Mouse (Mus musculus): Measurements from ENCODE around the gene Csrnp1.
"Not testable (repeated sequence)": the region's sequence is repeated elsewhere in the genome, so short reads cannot be mapped to it uniquely, and the experiment has no call there.

The Csrnp1 gene

GRCm38 (mm10) chr9:119984536-119985011 is at the start of gene Csrnp1:
Gene Csrnp1 (minus strand): TSS chr9:119984658.
- DNase-seq (ENCODE audit: low read depth, low spot score): no peak

DNA sequence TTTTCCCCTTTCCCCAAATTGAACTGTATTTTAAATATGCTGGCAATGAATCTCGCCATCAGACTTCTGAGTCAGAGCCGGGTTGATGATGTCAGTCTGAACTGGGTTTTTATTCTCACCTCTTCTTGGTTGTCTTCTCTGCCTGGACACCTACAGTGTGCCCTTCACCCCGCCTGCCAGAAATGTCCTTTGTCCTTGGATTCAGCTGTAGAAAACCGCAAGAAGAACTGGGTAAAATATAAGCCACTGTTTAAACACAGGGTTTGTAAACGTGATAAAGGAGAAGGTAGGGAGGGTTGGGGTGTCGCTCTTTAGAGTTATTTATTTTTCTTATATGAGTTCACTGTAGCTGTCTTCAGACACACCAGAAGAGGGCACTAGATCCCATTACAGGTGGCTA is 48.3 kb upstream of the Csrnp1 start:
- no peak for DNase-seq (ENCODE audit: low read depth, low spot score)

DNA sequence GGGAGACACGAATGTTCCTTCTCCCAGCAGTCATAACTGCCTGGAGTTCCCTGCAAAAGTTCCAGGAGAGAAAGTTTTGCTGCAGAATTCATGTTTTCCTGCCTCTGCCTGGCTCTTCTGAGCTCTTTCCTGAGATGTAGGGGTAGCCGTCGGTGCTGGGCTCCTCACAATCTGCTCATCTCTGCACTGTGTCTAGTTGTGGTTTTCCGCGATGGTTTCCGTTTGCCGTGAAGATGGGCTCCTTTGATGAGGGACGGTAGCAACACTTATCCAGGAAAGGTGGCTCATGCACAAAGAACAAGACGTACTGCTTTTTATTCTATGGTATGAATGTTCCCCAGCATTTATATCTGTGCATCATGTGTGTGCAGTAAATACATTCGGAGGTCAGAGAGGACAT is 46.0 kb upstream of the Csrnp1 start:
- no peak for DNase-seq (ENCODE audit: low read depth, low spot score)

- no peak for DNase-seq (ENCODE audit: low read depth, low spot score)
Measured at GRCm38 (mm10) chr9:120029880-120030279, 45.4 kb upstream of the Csrnp1 start.

GRCm38 (mm10) chr9:120027401-120028151 is 43.1 kb upstream of the Csrnp1 start:
- DNase-seq (ENCODE audit: low read depth, low spot score): peak; percentile 40

DNA sequence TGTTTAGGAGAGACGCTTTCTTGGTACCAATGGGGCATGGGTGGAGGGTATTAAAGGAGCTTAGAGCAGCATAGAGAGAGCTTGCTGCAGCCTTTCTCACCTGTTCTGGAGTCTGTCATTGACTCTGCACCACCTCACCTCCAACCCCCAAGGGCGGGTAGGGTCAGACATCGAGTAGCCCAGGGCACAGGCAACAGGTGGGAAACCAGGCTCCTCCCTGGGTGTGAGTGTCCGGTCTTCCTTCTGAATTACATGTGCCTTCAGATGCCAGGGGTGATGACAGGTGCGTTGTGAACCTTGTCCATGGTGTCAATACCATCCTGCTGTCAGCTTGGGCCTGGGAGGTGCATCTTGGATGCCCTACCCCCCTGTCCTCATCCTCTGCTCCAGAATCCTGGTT is 40.2 kb upstream of the Csrnp1 start:
- no peak for DNase-seq (ENCODE audit: low read depth, low spot score)

DNA sequence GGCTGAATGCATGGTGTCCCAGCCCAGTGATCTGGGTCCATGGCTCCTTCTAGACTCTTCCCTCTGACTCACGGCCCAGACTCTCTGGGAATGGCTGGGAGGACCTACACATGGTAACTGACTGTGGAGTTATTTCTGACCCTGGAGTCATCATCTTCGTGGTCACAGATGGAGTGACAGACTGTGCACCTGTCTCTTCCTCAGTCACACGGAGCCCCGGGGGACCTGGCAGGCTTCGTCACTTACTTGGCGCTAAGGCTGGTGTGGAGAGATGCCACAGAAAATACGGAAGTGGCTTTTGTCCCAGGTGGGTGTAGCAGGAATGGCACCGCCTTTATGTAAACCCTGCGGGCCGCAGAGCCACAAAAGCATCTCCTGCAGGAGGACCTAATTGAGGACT is 39.7 kb upstream of the Csrnp1 start:
- no peak for DNase-seq (ENCODE audit: low read depth, low spot score)

- DNase-seq (ENCODE audit: low read depth, low spot score): no peak
Measured at GRCm38 (mm10) chr9:120023086-120023811, 38.8 kb upstream of the Csrnp1 start, which contains the start of gene Xirp1. Gene Xirp1 (minus strand): TSS chr9:120023598.

DNA sequence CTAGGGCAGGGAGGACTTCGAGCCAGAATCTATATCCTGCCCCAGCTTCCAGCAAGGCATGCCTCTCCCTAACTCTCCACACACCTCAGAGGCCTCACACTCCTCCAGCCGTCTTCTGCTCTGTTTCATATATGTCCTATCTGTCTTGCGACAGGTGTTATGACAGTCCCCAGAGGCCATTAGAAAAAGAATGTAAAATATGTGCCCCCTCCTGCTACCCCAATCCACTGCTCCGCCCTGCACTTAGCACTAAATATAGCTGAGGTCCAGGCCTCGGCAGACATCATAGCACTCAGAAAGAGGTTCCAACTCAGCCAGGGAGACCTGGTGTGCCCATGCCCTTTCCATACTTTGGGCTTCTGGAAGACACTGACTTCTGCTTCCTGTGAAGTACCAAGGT is 36.7 kb upstream of the Csrnp1 start:
- no peak for DNase-seq (ENCODE audit: low read depth, low spot score)

DNA sequence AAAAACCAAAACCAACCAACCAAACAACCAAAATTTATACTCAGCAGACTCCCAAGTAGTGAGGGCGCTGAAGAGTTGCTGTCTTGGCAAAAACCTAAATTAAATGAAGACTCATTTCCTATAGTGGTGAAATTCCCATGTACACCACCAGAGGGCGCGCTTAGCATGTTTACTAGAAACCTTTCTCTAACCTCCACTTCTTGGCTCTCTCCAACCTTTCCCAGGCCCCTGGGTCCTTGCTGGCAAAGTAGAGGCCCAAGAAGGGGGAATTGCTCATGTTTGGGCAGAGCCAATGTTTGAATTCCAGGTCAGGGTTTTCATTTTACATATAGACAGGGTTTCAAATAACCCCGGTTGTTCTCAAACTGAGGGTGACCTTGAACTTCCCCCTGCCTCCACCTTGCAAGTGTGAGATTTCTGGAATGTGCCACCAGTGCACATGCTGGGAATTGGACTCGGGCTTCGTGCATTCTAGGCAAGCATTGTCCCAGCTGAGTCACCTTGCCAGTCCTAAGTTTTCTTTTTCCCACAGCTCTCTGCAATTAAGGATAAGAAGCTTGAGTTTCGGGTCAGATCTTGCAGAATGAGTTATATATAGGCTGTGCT is 35.9 kb upstream of the Csrnp1 start:
- DNase-seq (ENCODE audit: low read depth, low spot score): peak; percentile 16

DNA sequence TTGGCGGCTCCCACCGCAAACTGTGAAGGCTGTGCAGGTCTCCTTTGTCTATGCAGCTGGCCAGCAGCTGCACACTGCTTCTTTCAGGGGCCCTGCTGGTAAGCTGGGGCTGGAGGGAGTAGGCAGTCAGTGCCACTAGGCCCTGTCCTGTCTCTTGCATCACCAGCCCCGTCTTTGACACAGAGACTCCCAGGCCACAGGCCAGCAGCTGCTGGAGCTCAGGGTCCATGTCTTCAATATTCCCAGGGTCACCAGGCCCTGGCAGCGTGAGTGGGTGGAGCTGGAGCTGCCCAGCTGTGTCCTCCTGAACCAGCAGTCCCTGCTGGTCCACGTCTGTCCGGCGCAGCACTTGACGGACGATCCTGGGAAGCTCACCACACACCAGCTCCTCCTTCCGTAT is 32.5 kb upstream of the Csrnp1 start:
- DNase-seq (ENCODE audit: low read depth, low spot score): no peak

- DNase-seq (ENCODE audit: low read depth, low spot score): no peak
Measured at GRCm38 (mm10) chr9:120014828-120015227, 30.4 kb upstream of the Csrnp1 start.

DNA sequence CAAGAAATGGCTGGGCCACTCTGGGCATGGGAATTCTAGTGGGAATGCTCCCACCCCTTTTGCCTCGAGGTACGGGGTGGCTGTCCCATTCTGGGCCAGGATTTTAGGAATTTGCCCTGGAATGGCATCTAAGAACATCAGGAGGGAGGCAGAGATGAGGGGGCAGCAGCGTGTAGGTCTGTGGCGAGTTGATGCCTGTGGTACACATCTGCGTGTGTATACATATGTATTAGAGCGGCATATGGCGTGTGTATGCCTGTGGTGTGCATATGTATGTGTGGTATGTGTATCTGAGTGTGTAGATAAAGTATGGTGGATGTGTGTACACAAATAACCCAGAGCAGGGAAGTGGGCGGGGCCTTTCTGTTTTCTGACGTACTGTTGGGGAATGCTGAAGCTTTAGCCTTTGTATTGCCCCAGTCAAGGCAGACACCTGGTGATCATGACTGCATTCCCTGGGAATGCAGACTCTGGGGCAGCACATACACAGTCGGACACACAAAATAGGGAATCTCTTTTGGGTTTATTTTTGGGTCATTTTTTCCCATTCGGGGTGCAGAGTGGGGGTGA is 28.9 kb upstream of the Csrnp1 start:
- DNase-seq (ENCODE audit: low read depth, low spot score): no peak

DNA sequence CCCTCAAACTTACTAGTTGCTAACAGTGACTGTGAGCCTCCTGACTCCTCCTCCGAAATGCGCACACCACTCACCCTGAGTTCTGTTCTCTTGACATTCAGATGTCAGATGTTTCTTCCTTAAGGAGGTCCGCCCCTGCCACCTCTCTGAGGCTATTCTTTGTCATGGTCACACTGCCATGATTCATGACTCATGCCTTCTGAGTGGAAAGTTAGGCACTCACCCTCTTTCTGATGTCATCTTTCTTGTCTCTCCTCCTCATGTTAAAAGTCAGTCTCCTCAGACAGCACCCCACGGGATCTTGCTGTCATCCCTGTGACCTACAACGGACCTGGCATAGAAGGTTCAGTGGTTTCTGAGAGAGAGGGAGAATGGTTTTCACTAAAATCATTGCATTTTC is 28.3 kb upstream of the Csrnp1 start:
- DNase-seq (ENCODE audit: low read depth, low spot score): no peak

- not testable (repeated sequence) for DNase-seq (ENCODE audit: low read depth, low spot score)
Measured at GRCm38 (mm10) chr9:120012161-120012560, 27.7 kb upstream of the Csrnp1 start.

GRCm38 (mm10) chr9:120011533-120011932 is 27.1 kb upstream of the Csrnp1 start:
- DNase-seq (ENCODE audit: low read depth, low spot score): peak; percentile 64

DNA sequence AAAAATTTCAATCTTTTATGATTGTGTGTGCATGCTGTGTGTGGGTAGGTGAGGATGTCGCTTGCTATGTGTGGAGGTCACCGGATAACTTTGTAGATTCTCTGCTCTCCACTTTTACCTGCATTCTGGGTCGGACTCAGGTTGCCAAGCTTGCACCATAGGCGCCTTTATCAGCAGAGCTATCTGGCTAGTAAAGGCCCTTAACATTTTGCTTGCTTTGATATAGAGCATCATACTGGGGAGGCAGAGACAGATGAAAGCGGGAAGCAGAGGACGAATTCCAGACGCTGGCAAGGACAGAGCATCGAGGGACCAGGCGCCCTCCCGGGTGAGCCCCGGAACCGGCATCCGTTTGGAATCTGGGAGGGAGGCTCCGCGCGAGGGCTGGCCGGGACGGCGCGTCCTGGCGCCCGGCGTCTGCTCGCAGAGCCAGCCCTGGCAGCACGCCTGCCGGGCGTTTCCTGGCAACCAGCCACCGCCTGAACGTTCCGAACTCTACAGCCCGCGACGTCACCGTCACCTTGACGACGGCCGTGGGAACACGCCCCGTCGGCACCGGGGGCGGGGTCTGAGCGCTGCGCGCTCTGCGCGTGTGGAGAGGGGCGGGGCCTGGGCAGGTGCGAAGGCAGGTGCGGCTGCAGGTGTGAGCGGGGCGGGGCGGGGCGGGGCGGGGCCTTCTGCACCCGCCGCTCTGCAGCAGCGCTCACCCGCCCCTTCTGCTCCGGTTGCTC is 26.5 kb upstream of the Csrnp1 start:
- DNase-seq (ENCODE audit: low read depth, low spot score): peak; percentile 85

- no peak for DNase-seq (ENCODE audit: low read depth, low spot score)
Measured at GRCm38 (mm10) chr9:120009871-120010270, 25.4 kb upstream of the Csrnp1 start.

DNA sequence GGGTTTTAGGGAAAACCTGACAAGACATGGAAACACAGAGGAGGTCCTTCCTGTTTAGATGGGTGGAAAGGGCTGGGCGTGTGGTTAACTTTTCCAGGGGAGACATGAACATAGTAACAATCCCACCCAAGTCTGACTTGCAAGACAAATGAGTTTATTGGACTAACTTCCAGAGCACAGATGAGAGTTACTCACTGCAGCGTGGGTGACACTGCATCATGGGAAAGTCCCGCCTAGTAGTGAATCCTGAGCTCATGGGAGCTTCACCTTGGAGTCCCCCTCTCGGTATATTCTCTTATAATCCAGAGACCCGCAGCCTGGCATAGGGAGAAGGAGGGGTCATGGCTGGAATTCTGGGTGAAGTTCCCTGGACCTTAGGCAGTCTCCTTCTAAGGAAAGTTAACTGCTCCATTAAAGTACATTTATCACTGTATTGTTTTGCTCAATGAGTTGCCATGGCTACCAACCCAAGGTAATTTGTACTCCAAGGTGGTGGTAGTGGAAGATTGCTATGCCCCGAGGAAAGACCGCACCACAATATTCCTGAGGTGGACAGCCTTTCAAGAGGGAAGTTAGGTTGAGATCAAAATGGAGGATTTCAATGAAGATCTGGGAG is 24.9 kb upstream of the Csrnp1 start:
- no peak for DNase-seq (ENCODE audit: low read depth, low spot score)

DNA sequence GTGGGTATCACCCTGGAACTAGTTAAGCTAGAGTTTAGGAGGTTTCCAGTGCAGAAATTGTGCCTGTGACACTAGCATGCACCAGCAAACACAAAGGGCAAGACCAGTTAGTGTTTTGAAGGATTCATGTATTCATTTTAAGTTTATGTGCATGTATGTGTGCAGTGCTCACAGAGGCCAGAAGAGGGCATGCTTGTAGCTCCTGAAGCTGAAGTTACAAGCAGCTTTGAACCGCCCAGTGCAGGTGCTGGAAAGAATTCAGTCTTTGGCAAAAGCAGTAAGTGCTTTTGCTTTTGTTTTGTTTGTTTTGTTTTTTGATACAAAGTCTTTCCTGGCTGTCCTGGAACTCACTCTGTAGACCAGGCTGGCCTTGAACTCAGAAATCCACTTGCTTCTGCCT is 23.4 kb upstream of the Csrnp1 start:
- DNase-seq (ENCODE audit: low read depth, low spot score): no peak

GRCm38 (mm10) chr9:120005936-120006335 is 21.5 kb upstream of the Csrnp1 start:
- no peak for DNase-seq (ENCODE audit: low read depth, low spot score)

All from brain, embryonic 18.5 days (tissue).